Mouse (Mus musculus): ENCODE data around the gene Psme3. TPM values are rescaled to one million over a fixed set of nuclear protein-coding genes. Genes with fewer than 3 reads are reported as not detected.

Gene Psme3
- polyA plus RNA-seq, 2 experiments, result 123 to 135 TPM

GRCm38 (mm10) chr11:101311083-101311482 is 4.9 kb upstream of the Psme3 start:
- Histone ChIP-seq H3K4me2 (ENCODE audit: low read depth) (no peak overlapping the region), H3K9ac (replicated peaks) (no peak overlapping the region), H3K36me3 (replicated peaks; ENCODE audit: control insufficient read depth, insufficient read depth, low read depth) (no peaks in the 10 kb centered on the region), H3K4me1 (replicated peaks; ENCODE audit: control insufficient read depth in 2 of 2, insufficient read depth in 2 of 2, low read length in 1 of 2) (peaks cover 18 to 20% of the 10 kb centered on the region in 2 experiments), H3K4me3 (ENCODE audit: insufficient read depth in 1 of 2, low read depth in 2 of 2, low read length in 2 of 2) (no peak overlapping the region), H3K9me3 (ENCODE audit: control insufficient read depth, low read length) (no peaks in the 10 kb centered on the region), H3K27ac (no peak overlapping the region), H3K27me3 (ENCODE audit: control insufficient read depth, insufficient read depth, low read length) (no peaks in the 10 kb centered on the region)
- 57% methylated on average over 3 of the region's 3 CpGs for WGBS (ENCODE audit: insufficient replicate concordance)
- ATAC-seq (ENCODE audit: insufficient read depth) (no peak), DNase-seq (ENCODE audit: low read depth in 3 of 3, low spot score in 3 of 3) (no peak)
- TF ChIP-seq CTCF (IDR thresholded peaks at IDR 0.05; ENCODE audit: low read depth) (no peak), EP300 (IDR thresholded peaks at IDR 0.05; ENCODE audit: low read depth) (no peak)

GRCm38 (mm10) chr11:101312150-101312549 is 3.9 kb upstream of the Psme3 start:
- Histone ChIP-seq H3K4me1 (replicated peaks; ENCODE audit: control insufficient read depth in 2 of 2, insufficient read depth in 2 of 2, low read length in 1 of 2) (peaks cover 18 to 20% of the 10 kb centered on the region in 2 experiments), H3K9ac (replicated peaks) (no peak overlapping the region), H3K4me3 (ENCODE audit: insufficient read depth in 1 of 2, low read depth in 2 of 2, low read length in 2 of 2) (no peak overlapping the region), H3K27ac (no peak overlapping the region), H3K9me3 (ENCODE audit: control insufficient read depth, low read length) (no peaks in the 10 kb centered on the region), H3K27me3 (ENCODE audit: control insufficient read depth, insufficient read depth, low read length) (no peaks in the 10 kb centered on the region), H3K4me2 (ENCODE audit: low read depth) (no peak overlapping the region), H3K36me3 (replicated peaks; ENCODE audit: control insufficient read depth, insufficient read depth, low read depth) (no peaks in the 10 kb centered on the region; the same call in 1 of the 2 replicates)
- ATAC-seq (ENCODE audit: insufficient read depth) (no peak), DNase-seq (ENCODE audit: low read depth in 3 of 3, low spot score in 3 of 3) (no peak)
- no peak for TF ChIP-seq CTCF (IDR thresholded peaks at IDR 0.05; ENCODE audit: low read depth)
- no peak for TF ChIP-seq EP300 (IDR thresholded peaks at IDR 0.05; ENCODE audit: low read depth)
- WGBS (ENCODE audit: insufficient replicate concordance), result 55% methylated on average over 3 of the region's 3 CpGs

GRCm38 (mm10) chr11:101314567-101314966 is 1.4 kb upstream of the Psme3 start:
- no peak for ATAC-seq (ENCODE audit: insufficient read depth)

GRCm38 (mm10) chr11:101315082-101315650 is 847 bp upstream of the Psme3 start:
- Histone ChIP-seq H3K9ac (replicated peaks) (peak overlapping the region; percentile 88), H3K9me3 (ENCODE audit: control insufficient read depth, low read length) (no peaks in the 10 kb centered on the region), H3K27me3 (ENCODE audit: control insufficient read depth, insufficient read depth, low read length) (no peaks in the 10 kb centered on the region), H3K27ac (peak overlapping the region; percentile 99), H3K4me2 (ENCODE audit: low read depth) (peak overlapping the region; percentile 97), H3K36me3 (replicated peaks; ENCODE audit: control insufficient read depth, insufficient read depth, low read depth) (peaks cover 28% of the 10 kb centered on the region), H3K4me1 (replicated peaks; ENCODE audit: control insufficient read depth in 2 of 2, insufficient read depth in 2 of 2, low read length in 1 of 2) (peaks cover 23 to 27% of the 10 kb centered on the region in 2 experiments), H3K4me3 (ENCODE audit: insufficient read depth in 1 of 2, low read depth in 2 of 2, low read length in 2 of 2) (peak overlapping the region in 1 of 2 experiments; percentile 80; a peak in 3 of 4 replicates)
- DNase-seq (ENCODE audit: low read depth in 3 of 3, low spot score in 3 of 3), result no peak
- no peak for TF ChIP-seq CTCF (IDR thresholded peaks at IDR 0.05; ENCODE audit: low read depth)
- TF ChIP-seq EP300 (IDR thresholded peaks at IDR 0.05; ENCODE audit: low read depth), result no peak
- ATAC-seq (ENCODE audit: insufficient read depth), result no peak
- WGBS (ENCODE audit: insufficient replicate concordance), result 53% methylated on average over 8 of the region's 8 CpGs

More at GRCm38 (mm10) chr11:101314567-101314966, 1.4 kb upstream of the Psme3 start:
- H3K9ac ChIP-seq (replicated peaks), result peak overlapping the region; percentile 45
- H3K27ac ChIP-seq, result peak overlapping the region; percentile 99
- no peaks in the 10 kb centered on the region for H3K27me3 ChIP-seq (ENCODE audit: control insufficient read depth, insufficient read depth, low read length)
- TF ChIP-seq EP300 (IDR thresholded peaks at IDR 0.05; ENCODE audit: low read depth) (no peak), CTCF (IDR thresholded peaks at IDR 0.05; ENCODE audit: low read depth) (peak; percentile 44)
- H3K9me3 ChIP-seq (ENCODE audit: control insufficient read depth, low read length), result no peaks in the 10 kb centered on the region
- H3K4me1 ChIP-seq (replicated peaks; ENCODE audit: control insufficient read depth in 2 of 2, insufficient read depth in 2 of 2, low read length in 1 of 2), result peaks cover 23 to 27% of the 10 kb centered on the region in 2 experiments
- 92% methylated on average over 1 of the region's 1 CpGs for WGBS (ENCODE audit: insufficient replicate concordance)
- peak overlapping the region; percentile 97 for H3K4me2 ChIP-seq (ENCODE audit: low read depth)
- peaks cover 22% of the 10 kb centered on the region for H3K36me3 ChIP-seq (replicated peaks; ENCODE audit: control insufficient read depth, insufficient read depth, low read depth)
- no peak overlapping the region for H3K4me3 ChIP-seq (ENCODE audit: insufficient read depth in 1 of 2, low read depth in 2 of 2, low read length in 2 of 2)
- no peak for DNase-seq (ENCODE audit: low read depth in 3 of 3, low spot score in 3 of 3)

GRCm38 (mm10) chr11:101316501-101316917 is 496 bp downstream of the Psme3 start:
- peak overlapping the region; percentile 99 for H3K27ac ChIP-seq
- H3K4me3 ChIP-seq (ENCODE audit: insufficient read depth in 1 of 2, low read depth in 2 of 2, low read length in 2 of 2), result peak overlapping the region; percentile 78 to 80
- under 1% methylated on average over 17 of the region's 17 CpGs for WGBS (ENCODE audit: insufficient replicate concordance)
- H3K9me3 ChIP-seq (ENCODE audit: control insufficient read depth, low read length), result no peaks in the 10 kb centered on the region
- peak overlapping the region; percentile 97 for H3K4me2 ChIP-seq (ENCODE audit: low read depth)
- peaks cover 41% of the 10 kb centered on the region for H3K36me3 ChIP-seq (replicated peaks; ENCODE audit: control insufficient read depth, insufficient read depth, low read depth)
- DNase-seq (ENCODE audit: low read depth in 3 of 3, low spot score in 3 of 3) (peak; percentile 28 to 56 (median 46)), ATAC-seq (ENCODE audit: insufficient read depth) (peak; percentile 57)
- no peak for TF ChIP-seq CTCF (IDR thresholded peaks at IDR 0.05; ENCODE audit: low read depth)
- TF ChIP-seq EP300 (IDR thresholded peaks at IDR 0.05; ENCODE audit: low read depth), result no peak
- H3K27me3 ChIP-seq (ENCODE audit: control insufficient read depth, insufficient read depth, low read length), result no peaks in the 10 kb centered on the region
- peak overlapping the region; percentile 88 for H3K9ac ChIP-seq (replicated peaks)
- H3K4me1 ChIP-seq (replicated peaks; ENCODE audit: control insufficient read depth in 2 of 2, insufficient read depth in 2 of 2, low read length in 1 of 2), result peaks cover 23 to 27% of the 10 kb centered on the region in 2 experiments

All from liver, embryonic 14.5 days (tissue).